Mouse (Mus musculus) embryonic facial prominence, embryonic 11.5 days (tissue): ENCODE measurements around the gene Robo3. TPM values are rescaled to one million over a fixed set of nuclear protein-coding genes. Genes with fewer than 3 reads are reported as not detected.

Experiments
- ATAC-seq: fragments of 200-750 bp; cut with Nextera tagmentation; replicated peaks from 2 replicates; pipeline ENCODE4 v1.8.0; 2017; ENCODE audit warnings: low read depth; ENCODE audit not compliant: insufficient number of reproducible peaks, low FRiP score, low TSS enrichment
- DNase-seq: peaks from one replicate; pipeline ENCODE4 v3.0.0-alpha.2; 2015; ENCODE audit warnings: low spot score
- H3K27ac ChIP-seq: fragments of 300-500 bp; sonication (generic); replicated peaks from 2 replicates; pipeline ENCODE4 v1.5.1; 2014; ENCODE audit warnings: mild to moderate bottlenecking, low read depth, low read length, control low read depth
- H3K27me3 ChIP-seq: fragments of 300-500 bp; sonication (generic); 2 replicates; pipeline ENCODE4 v1.6.1; 2014; ENCODE audit warnings: mild to moderate bottlenecking, low read length, moderate library complexity, mixed read lengths; ENCODE audit not compliant: control insufficient read depth, insufficient read depth
- H3K36me3 ChIP-seq: fragments of 300-500 bp; sonication (generic); replicated peaks from 2 replicates; pipeline ENCODE4 v1.6.1; 2014; ENCODE audit warnings: low read depth, mild to moderate bottlenecking, low read length, moderate library complexity, mixed read lengths; ENCODE audit not compliant: control insufficient read depth, insufficient read depth
- H3K4me1 ChIP-seq: fragments of 300-500 bp; sonication (generic); 2 replicates; pipeline ENCODE4 v1.6.1; 2014; ENCODE audit warnings: low read length, mixed read lengths; ENCODE audit not compliant: control insufficient read depth, insufficient read depth
- H3K4me2 ChIP-seq: fragments of 300-500 bp; sonication (generic); 2 replicates; pipeline ENCODE4 v1.6.1; 2014; ENCODE audit warnings: low read depth, mild to moderate bottlenecking, control low read depth, low read length, moderate library complexity
- H3K4me3 ChIP-seq: fragments of 300-500 bp; sonication (generic); 2 replicates; pipeline ENCODE4 v1.5.1; 2014; ENCODE audit warnings: low read depth, low read length, control low read depth
- H3K9ac ChIP-seq: fragments of 300-500 bp; sonication (generic); replicated peaks from 2 replicates; pipeline ENCODE4 v1.6.1; 2014; ENCODE audit warnings: mild to moderate bottlenecking, control low read depth, low read length
- H3K9me3 ChIP-seq: fragments of 300-500 bp; sonication (generic); replicated peaks from 2 replicates; pipeline ENCODE4 v1.6.1; 2016; ENCODE audit warnings: mild to moderate bottlenecking, low read length, inconsistent platforms, mixed read lengths; ENCODE audit not compliant: control insufficient read depth
- WGBS: fragments of 180-500 bp; shearing (Covaris S2); extraction: QIAGEN DNeasy Blood & Tissue Kit; methylation state at CpG from one replicate; pipeline ENCODE4 v1.1.7; 2014; 5-methylcytosine and 5-hydroxymethylcytosine counted together
- polyA plus RNA-seq: library from polyadenylated mRNA; unstranded; fragments of >200 nt; fragmentation: Nextera tagmentation; extraction: Ambion mirVana; gene quantifications from 2 replicates; pipeline ENCODE4 v1.2.1, GENCODE M21; 2014

Gene Robo3
- polyA plus RNA-seq, 1 experiment from 2014 or later: 4.9 TPM

GRCm38 (mm10) chr9:37383161-37383560 is 49.9 kb downstream of the Robo3 start:
- no peak overlapping the region for H3K9ac ChIP-seq
- no peaks in the 10 kb centered on the region; the same call in 1 of the 2 replicates for H3K4me1 ChIP-seq
- H3K36me3 ChIP-seq: no peaks in the 10 kb centered on the region
- no peak for DNase-seq
- no peak overlapping the region for H3K4me3 ChIP-seq
- H3K9me3 ChIP-seq: no peaks in the 10 kb centered on the region
- no peaks in the 10 kb centered on the region; the same call in 1 of the 2 replicates for H3K27me3 ChIP-seq
- H3K27ac ChIP-seq: no peak overlapping the region
- ATAC-seq: no peak
- H3K4me2 ChIP-seq: no peak overlapping the region
- 89% methylated on average over 6 of the region's 6 CpGs for WGBS

GRCm38 (mm10) chr9:37375718-37376117 is 57.3 kb downstream of the Robo3 start:
- H3K36me3 ChIP-seq: no peaks in the 10 kb centered on the region
- H3K4me2 ChIP-seq: no peak overlapping the region
- no peak overlapping the region for H3K9ac ChIP-seq
- H3K4me3 ChIP-seq: no peak overlapping the region
- H3K4me1 ChIP-seq: no peaks in the 10 kb centered on the region
- no peaks in the 10 kb centered on the region; the same call in 1 of the 2 replicates for H3K27me3 ChIP-seq
- WGBS: 88% methylated on average over 5 of the region's 5 CpGs
- no peaks in the 10 kb centered on the region for H3K9me3 ChIP-seq
- no peak overlapping the region for H3K27ac ChIP-seq
- ATAC-seq (no peak), DNase-seq (no peak)

- no peaks in the 10 kb centered on the region for H3K36me3 ChIP-seq
- no peak for DNase-seq
- no peak for ATAC-seq
- H3K9me3 ChIP-seq: no peaks in the 10 kb centered on the region
- H3K27ac ChIP-seq: no peak overlapping the region
- no peak overlapping the region for H3K4me3 ChIP-seq
- H3K9ac ChIP-seq: no peak overlapping the region
- H3K4me2 ChIP-seq: no peak overlapping the region
- 90% methylated on average over 7 of the region's 7 CpGs for WGBS
- H3K27me3 ChIP-seq: no peaks in the 10 kb centered on the region; the same call in 1 of the 2 replicates
- no peaks in the 10 kb centered on the region for H3K4me1 ChIP-seq
Measured at GRCm38 (mm10) chr9:37371232-37371801, 61.7 kb downstream of the Robo3 start.

GRCm38 (mm10) chr9:37368860-37369259 is 64.2 kb downstream of the Robo3 start:
- H3K4me1 ChIP-seq: no peaks in the 10 kb centered on the region
- ATAC-seq (no peak), DNase-seq (no peak)
- H3K4me3 ChIP-seq: no peak overlapping the region
- H3K27me3 ChIP-seq: no peaks in the 10 kb centered on the region; the same call in 1 of the 2 replicates
- WGBS: 77% methylated on average over 8 of the region's 8 CpGs
- H3K27ac ChIP-seq: no peak overlapping the region
- H3K4me2 ChIP-seq: no peak overlapping the region
- no peaks in the 10 kb centered on the region for H3K9me3 ChIP-seq
- H3K36me3 ChIP-seq: no peaks in the 10 kb centered on the region
- no peak overlapping the region for H3K9ac ChIP-seq

- Histone ChIP-seq H3K27me3 (no peaks in the 10 kb centered on the region; the same call in 1 of the 2 replicates), H3K9me3 (no peaks in the 10 kb centered on the region), H3K36me3 (no peaks in the 10 kb centered on the region), H3K4me2 (no peak overlapping the region), H3K9ac (no peak overlapping the region), H3K4me1 (no peaks in the 10 kb centered on the region), H3K27ac (no peak overlapping the region), H3K4me3 (no peak overlapping the region)
- ATAC-seq: no peak
- WGBS: 80% methylated on average over 11 of the region's 11 CpGs
- no peak for DNase-seq
Measured at GRCm38 (mm10) chr9:37368081-37368830, 64.8 kb downstream of the Robo3 start.

- Histone ChIP-seq H3K27me3 (no peaks in the 10 kb centered on the region; the same call in 1 of the 2 replicates), H3K27ac (no peak within 1 kb of the TSS), H3K9me3 (no peaks in the 10 kb centered on the region), H3K4me3 (no peak within 1 kb of the TSS), H3K9ac (no peak within 1 kb of the TSS), H3K4me2 (no peak within 1 kb of the TSS), H3K4me1 (no peaks in the 10 kb centered on the region), H3K36me3 (no peaks in the 10 kb centered on the region)
- ATAC-seq (no peak), DNase-seq (no peak)
- WGBS: 80% methylated on average over 17 of the region's 17 CpGs
Measured at GRCm38 (mm10) chr9:37367301-37368080, 65.6 kb downstream of the Robo3 start, which contains the start of gene Hepacam. TSS of gene Hepacam (plus strand) at chr9:37367351.

GRCm38 (mm10) chr9:37365706-37366105 is 67.3 kb downstream of the Robo3 start:
- no peaks in the 10 kb centered on the region for H3K9me3 ChIP-seq
- WGBS: 63% methylated on average over 5 of the region's 5 CpGs
- ATAC-seq (no peak), DNase-seq (no peak)
- H3K4me2 ChIP-seq: no peak overlapping the region
- H3K4me3 ChIP-seq: no peak overlapping the region
- no peaks in the 10 kb centered on the region for H3K4me1 ChIP-seq
- H3K27ac ChIP-seq: no peak overlapping the region
- no peaks in the 10 kb centered on the region for H3K27me3 ChIP-seq
- no peaks in the 10 kb centered on the region for H3K36me3 ChIP-seq
- no peak overlapping the region for H3K9ac ChIP-seq
